Mouse (Mus musculus) liver, embryonic 15.5 days (tissue): ENCODE measurements around the gene Olfr430. TPM values are rescaled to one million over a fixed set of nuclear protein-coding genes. Genes with fewer than 3 reads are reported as not detected.
"Not testable (repeated sequence)": the region's sequence is repeated elsewhere in the genome, so short reads cannot be mapped to it uniquely, and the experiment has no call there.

Experiments
- ATAC-seq: fragments of 200-750 bp; cut with Nextera tagmentation; 2 replicates; pipeline ENCODE4 v1.8.0; 2017; ENCODE audit warnings: moderate number of reproducible peaks, mild to moderate bottlenecking, moderate library complexity; ENCODE audit not compliant: insufficient read depth
- H3K27ac ChIP-seq: fragments of 300-500 bp; sonication (generic); replicated peaks from 2 replicates; pipeline ENCODE4 v1.5.1; 2015; ENCODE audit warnings: mild to moderate bottlenecking, inconsistent platforms
- H3K27me3 ChIP-seq: fragments of 300-500 bp; sonication (generic); 2 replicates; pipeline ENCODE4 v1.6.1; 2015; ENCODE audit warnings: mild to moderate bottlenecking, inconsistent platforms
- H3K36me3 ChIP-seq: fragments of 300-500 bp; sonication (generic); replicated peaks from 2 replicates; pipeline ENCODE4 v1.6.1; 2015; ENCODE audit warnings: moderate library complexity, mild to moderate bottlenecking, inconsistent platforms
- H3K4me1 ChIP-seq: fragments of 300-500 bp; sonication (generic); replicated peaks from 2 replicates; pipeline ENCODE4 v1.6.1; 2015; ENCODE audit warnings: inconsistent platforms
- H3K4me2 ChIP-seq: fragments of 300-500 bp; sonication (generic); 2 replicates; pipeline ENCODE4 v1.6.1; 2015; ENCODE audit warnings: moderate library complexity, mild to moderate bottlenecking, inconsistent platforms
- H3K4me3 ChIP-seq: fragments of 300-500 bp; sonication (generic); replicated peaks from 2 replicates; pipeline ENCODE4 v1.5.1; 2015; ENCODE audit warnings: mild to moderate bottlenecking, inconsistent platforms
- H3K9ac ChIP-seq: fragments of 300-500 bp; sonication (generic); 2 replicates; pipeline ENCODE4 v1.6.1; 2015; ENCODE audit warnings: moderate library complexity, mild to moderate bottlenecking, inconsistent platforms
- H3K9me3 ChIP-seq: fragments of 300-500 bp; sonication (generic); replicated peaks from 2 replicates; pipeline ENCODE4 v1.6.1; 2016; ENCODE audit warnings: inconsistent platforms
- WGBS: fragments of 180-500 bp; shearing (Covaris S2); methylation state at CpG from one replicate; pipeline ENCODE4 v1.1.7; 2015; ENCODE audit warnings: mixed read lengths; ENCODE audit not compliant: insufficient replicate concordance; 5-methylcytosine and 5-hydroxymethylcytosine counted together
- polyA plus RNA-seq: library from polyadenylated mRNA; unstranded; fragments of >200 nt; fragmentation: Nextera tagmentation; extraction: Ambion mirVana; gene quantifications from 2 replicates; pipeline ENCODE4 v1.2.1, GENCODE M21; 2015

Olfr430 gene
- not detected in 2 replicates for polyA plus RNA-seq

DNA sequence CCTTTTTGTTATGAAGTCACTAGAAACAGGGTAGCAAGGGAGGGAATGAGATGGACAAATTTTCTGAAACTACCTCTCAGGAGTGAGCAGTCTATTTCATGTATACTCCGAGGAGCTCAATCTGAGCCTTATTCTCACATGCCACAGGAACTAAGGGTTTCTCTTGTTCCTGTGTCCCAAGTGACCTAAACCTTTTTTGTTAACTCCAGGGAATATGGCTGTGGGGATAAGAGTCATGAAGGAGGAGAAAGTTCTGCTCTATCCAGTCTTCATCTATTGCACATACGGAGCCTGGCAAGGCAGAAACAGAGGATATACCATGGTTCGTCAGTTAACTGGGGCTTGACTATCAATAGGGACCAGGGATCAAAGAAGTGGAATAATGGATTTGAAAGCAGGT lies at the start of gene Olfr430:
Gene Olfr430, plus strand, starts transcription at position 301 of the 400 bp plus-strand sequence.
- no peaks in the 10 kb centered on the region for H3K4me1 ChIP-seq
- H3K27ac ChIP-seq = no peak within 1 kb of the TSS
- WGBS = 68% methylated on average over 3 of the region's 3 CpGs

DNA sequence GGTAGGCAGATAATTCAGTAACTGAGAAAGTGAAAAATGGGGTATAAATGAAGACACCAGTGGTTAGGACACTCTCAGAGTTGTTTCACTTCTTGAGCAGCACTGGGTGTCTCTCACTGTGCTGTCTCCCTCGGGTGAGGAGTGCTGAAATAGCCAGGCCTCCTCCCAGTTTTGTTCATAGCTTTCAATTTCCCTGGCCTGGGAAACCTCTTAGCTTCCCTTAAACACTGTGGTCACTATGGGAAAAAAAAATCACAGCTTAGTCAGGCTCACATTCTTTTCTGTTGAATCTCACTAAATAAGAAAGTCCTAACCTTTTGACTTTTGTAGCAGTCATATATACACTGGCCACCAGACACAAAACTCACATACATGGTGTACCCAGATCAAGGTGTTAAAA lies 34.7 kb upstream of the Olfr430 start, which contains the start of gene Ifi205:
Gene Ifi205, minus strand, starts transcription at position 113 of the 400 bp plus-strand sequence.
- H3K4me1 ChIP-seq = no peaks in the 10 kb centered on the region
- H3K27ac ChIP-seq = no peak within 1 kb of the TSS
- no peak within 1 kb of the TSS for H3K4me3 ChIP-seq
- WGBS = 15% methylated on average over 1 of the region's 1 CpGs
- no peaks in the 10 kb centered on the region for H3K36me3 ChIP-seq
- H3K27me3 ChIP-seq = no peaks in the 10 kb centered on the region
- ATAC-seq = no peak
- H3K4me2 ChIP-seq = no peak within 1 kb of the TSS
- no peak within 1 kb of the TSS for H3K9ac ChIP-seq
- no peaks in the 10 kb centered on the region for H3K9me3 ChIP-seq

More for the DNA sequence above, at the start of gene Olfr430:
- no peak within 1 kb of the TSS for H3K4me3 ChIP-seq
- H3K36me3 ChIP-seq = no peaks in the 10 kb centered on the region
- no peak within 1 kb of the TSS for H3K9ac ChIP-seq
- no peaks in the 10 kb centered on the region for H3K27me3 ChIP-seq
- no peaks in the 10 kb centered on the region for H3K9me3 ChIP-seq
- no peak within 1 kb of the TSS for H3K4me2 ChIP-seq
- no peak for ATAC-seq

DNA sequence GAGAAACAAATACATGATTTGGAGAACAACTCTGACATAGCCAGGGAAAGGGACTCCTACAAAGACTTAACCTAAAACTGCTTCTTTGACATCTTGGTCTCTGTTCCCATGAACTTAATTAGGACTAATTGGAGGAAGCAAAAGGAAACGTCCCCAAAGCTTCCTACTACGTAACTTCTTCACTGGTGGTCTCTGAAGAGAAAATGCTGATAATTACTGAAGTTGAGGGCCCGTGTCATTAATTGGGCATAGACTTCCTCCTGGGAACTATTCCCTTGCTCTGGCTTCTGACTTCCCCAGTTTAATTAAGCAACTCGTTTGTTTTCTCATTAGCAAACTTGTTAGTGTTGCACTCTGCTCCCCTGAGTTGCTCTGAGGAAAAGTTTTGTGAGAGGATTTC lies 30.6 kb upstream of the Olfr430 start:
- no peak for ATAC-seq
- Histone ChIP-seq H3K4me2 (no peak overlapping the region), H3K9ac (no peak overlapping the region), H3K36me3 (no peaks in the 10 kb centered on the region), H3K4me1 (no peaks in the 10 kb centered on the region), H3K27me3 (no peaks in the 10 kb centered on the region), H3K27ac (no peak overlapping the region), H3K9me3 (no peaks in the 10 kb centered on the region), H3K4me3 (no peak overlapping the region)
- WGBS = 35% methylated on average over 4 of the region's 4 CpGs

DNA sequence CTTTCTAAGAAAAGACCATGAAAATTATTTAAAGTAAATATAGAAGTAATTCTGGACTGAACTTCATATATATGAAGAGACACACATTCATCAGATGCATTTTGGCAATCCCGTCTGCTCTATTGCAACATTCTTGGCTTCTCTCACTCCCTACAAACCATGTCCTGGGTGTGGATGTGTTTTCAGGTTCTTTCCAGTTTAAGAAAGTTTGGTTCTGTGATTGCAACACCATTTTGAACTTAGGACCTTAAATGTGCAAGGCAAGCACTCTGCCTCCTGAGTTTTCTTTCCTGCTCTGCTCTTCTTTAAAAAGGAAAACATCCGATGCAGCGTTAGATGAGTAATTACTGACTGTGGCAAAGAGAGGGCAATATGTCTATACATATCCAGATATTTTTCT lies 27.9 kb upstream of the Olfr430 start:
- Histone ChIP-seq H3K36me3 (no peaks in the 10 kb centered on the region), H3K4me3 (no peak overlapping the region), H3K9ac (no peak overlapping the region), H3K9me3 (no peaks in the 10 kb centered on the region), H3K4me1 (no peaks in the 10 kb centered on the region), H3K27me3 (no peaks in the 10 kb centered on the region), H3K4me2 (no peak overlapping the region), H3K27ac (no peak overlapping the region)
- no peak for ATAC-seq
- WGBS = 67% methylated on average over 3 of the region's 3 CpGs

GRCm38 (mm10) chr1:174040523-174041177 lies 25.8 kb upstream of the Olfr430 start, which contains the start of gene Olfr433:
Gene Olfr433 (plus strand): TSS chr1:174040705.
- Histone ChIP-seq H3K4me3 (no peak within 1 kb of the TSS), H3K9ac (no peak within 1 kb of the TSS), H3K4me1 (no peaks in the 10 kb centered on the region), H3K4me2 (no peak within 1 kb of the TSS), H3K27ac (no peak within 1 kb of the TSS), H3K9me3 (no peaks in the 10 kb centered on the region), H3K36me3 (no peaks in the 10 kb centered on the region), H3K27me3 (no peaks in the 10 kb centered on the region)
- ATAC-seq = no peak
- WGBS = 41% methylated on average over 7 of the region's 7 CpGs

GRCm38 (mm10) chr1:174042091-174042884 lies 24.1 kb upstream of the Olfr430 start:
- H3K4me2 ChIP-seq, H3K27me3 ChIP-seq, H3K36me3 ChIP-seq, H3K9ac ChIP-seq, H3K4me1 ChIP-seq, H3K4me3 ChIP-seq, H3K9me3 ChIP-seq, H3K27ac ChIP-seq: not testable (repeated sequence)
- 0 out of 2 replicates have a peak, but pooled peaks have one; percentile 21 for ATAC-seq
- WGBS = 65% methylated on average over 12 of the region's 12 CpGs

- Histone ChIP-seq H3K4me3 (no peak overlapping the region), H3K27ac (no peak overlapping the region), H3K9me3 (no peaks in the 10 kb centered on the region), H3K4me1 (no peaks in the 10 kb centered on the region), H3K4me2 (no peak overlapping the region), H3K9ac (no peak overlapping the region), H3K27me3 (no peaks in the 10 kb centered on the region), H3K36me3 (no peaks in the 10 kb centered on the region)
- no peak for ATAC-seq
- WGBS = 49% methylated on average over 2 of the region's 2 CpGs
These were observed 22.0 kb upstream of the Olfr430 start for GRCm38 (mm10) chr1:174044431-174044830.

DNA sequence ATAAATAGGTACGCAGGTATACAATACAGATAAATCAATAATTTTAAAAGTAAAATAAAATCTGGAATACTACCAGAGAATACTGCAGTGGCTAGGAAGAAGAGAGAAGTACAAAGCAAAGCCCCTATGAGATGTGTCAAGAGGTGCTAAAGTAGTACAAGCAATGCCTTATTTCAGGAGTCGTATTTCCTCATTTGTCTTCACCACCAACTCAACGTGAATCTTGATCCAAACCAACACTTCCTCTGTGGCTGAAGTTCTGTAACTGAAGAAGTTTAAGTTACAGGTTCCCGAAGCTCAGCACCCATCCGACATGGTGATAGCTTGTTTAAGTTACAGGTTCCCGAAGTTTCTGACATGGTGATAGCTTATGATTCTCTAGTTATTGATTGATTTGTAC lies 18.2 kb upstream of the Olfr430 start:
- not testable (repeated sequence) for H3K4me1 ChIP-seq, ATAC-seq, H3K9me3 ChIP-seq, H3K4me3 ChIP-seq, H3K9ac ChIP-seq, H3K36me3 ChIP-seq, H3K27me3 ChIP-seq, H3K27ac ChIP-seq, H3K4me2 ChIP-seq
- 37% methylated on average over 6 of the region's 6 CpGs for WGBS

GRCm38 (mm10) chr1:174048893-174049292 lies 17.5 kb upstream of the Olfr430 start, which contains the start of gene Olfr432:
Gene Olfr432 (plus strand): TSS chr1:174049205.
- no peaks in the 10 kb centered on the region for H3K27me3 ChIP-seq

DNA sequence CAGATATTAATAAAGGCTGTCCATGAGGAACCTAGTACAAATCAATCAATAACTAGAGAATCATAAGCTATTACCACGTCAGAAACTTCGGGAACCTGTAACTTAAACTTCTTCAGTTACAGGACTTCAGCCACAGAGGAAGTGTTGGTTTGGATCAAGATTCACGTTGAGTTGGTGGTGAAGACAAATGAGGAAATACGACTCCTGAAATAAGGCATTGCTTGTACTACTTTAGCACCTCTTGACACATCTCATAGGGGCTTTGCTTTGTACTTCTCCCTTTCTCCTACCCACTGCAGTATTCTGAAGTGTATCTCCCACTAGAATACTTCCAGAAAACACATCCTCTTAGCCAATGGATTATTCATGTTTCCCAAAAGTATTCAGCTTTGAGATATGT lies 17.0 kb upstream of the Olfr430 start:
- 14% methylated on average over 4 of the region's 4 CpGs for WGBS
- not testable (repeated sequence) for H3K27me3 ChIP-seq, H3K4me2 ChIP-seq, H3K4me1 ChIP-seq, H3K36me3 ChIP-seq, H3K9me3 ChIP-seq, ATAC-seq, H3K27ac ChIP-seq, H3K9ac ChIP-seq, H3K4me3 ChIP-seq

More at GRCm38 (mm10) chr1:174048893-174049292, 17.5 kb upstream of the Olfr430 start, which contains the start of gene Olfr432:
- WGBS = 30% methylated on average over 2 of the region's 2 CpGs
- H3K4me1 ChIP-seq = no peaks in the 10 kb centered on the region
- no peak within 1 kb of the TSS for H3K9ac ChIP-seq
- H3K36me3 ChIP-seq = no peaks in the 10 kb centered on the region
- H3K9me3 ChIP-seq = no peaks in the 10 kb centered on the region
- H3K4me2 ChIP-seq = no peak within 1 kb of the TSS
- no peak within 1 kb of the TSS for H3K27ac ChIP-seq
- no peak for ATAC-seq
- no peak within 1 kb of the TSS for H3K4me3 ChIP-seq

DNA sequence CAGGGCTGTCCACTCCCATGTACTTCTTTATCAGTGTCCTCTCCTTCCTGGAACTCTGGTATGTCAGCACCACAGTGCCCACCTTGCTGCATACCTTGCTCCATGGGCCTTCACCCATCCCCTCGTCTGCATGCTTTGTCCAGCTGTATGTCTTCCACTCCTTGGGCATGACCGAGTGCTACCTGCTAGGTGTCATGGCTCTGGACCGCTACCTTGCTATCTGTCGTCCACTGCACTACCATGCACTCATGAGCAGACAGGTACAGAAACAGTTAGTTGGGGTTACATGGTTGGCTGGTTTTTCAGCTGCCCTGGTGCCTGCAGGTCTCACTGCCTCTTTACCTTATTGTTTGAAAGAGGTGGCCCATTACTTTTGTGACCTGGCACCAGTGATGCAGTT lies 15.9 kb upstream of the Olfr430 start:
- Histone ChIP-seq H3K27ac (no peak overlapping the region), H3K9me3 (no peaks in the 10 kb centered on the region), H3K27me3 (no peaks in the 10 kb centered on the region), H3K36me3 (no peaks in the 10 kb centered on the region), H3K4me2 (no peak overlapping the region), H3K9ac (no peak overlapping the region), H3K4me3 (no peak overlapping the region), H3K4me1 (no peaks in the 10 kb centered on the region)
- 65% methylated on average over 4 of the region's 4 CpGs for WGBS
- no peak for ATAC-seq
